Mouse (Mus musculus): ENCODE data around the gene Zfp777.

DNA sequence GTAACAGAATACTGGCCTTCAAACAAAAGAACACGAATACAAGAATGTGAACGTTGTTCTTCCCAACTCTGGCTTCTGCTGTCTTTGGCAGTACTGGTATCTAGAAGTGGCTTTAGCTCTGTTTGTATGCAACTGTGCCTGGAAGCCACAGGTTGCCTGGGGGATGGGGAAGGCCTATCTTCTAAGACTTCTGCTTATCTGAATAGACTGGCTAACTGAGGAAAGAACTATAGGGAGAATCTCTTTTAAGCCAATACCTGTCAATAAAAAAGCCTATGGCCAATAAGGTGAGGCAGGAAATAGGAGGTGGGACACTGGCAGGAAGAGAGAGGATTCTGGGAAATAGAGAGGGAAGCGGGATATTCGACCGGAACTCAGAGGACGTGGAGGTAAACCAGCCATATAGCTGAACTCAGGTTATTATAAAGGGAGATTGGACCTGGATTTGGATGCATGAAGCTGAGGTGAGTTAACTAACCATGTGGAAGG is 16.9 kb upstream of the Zfp777 start:
- TF ChIP-seq POLR2A (IDR thresholded peaks at IDR 0.05; ENCODE audit: control insufficient read depth, low read depth, low read length) (no peak), CTCF (IDR thresholded peaks at IDR 0.05; ENCODE audit: control insufficient read depth, insufficient read depth, insufficient replicate concordance, low read depth, low read length) (no peak)
